Mouse (Mus musculus): ENCODE measurements around the gene 6030452D12Rik.

- TF ChIP-seq CTCF (IDR thresholded peaks at IDR 0.05; ENCODE audit: borderline replicate concordance, control insufficient read depth, extremely low read depth, insufficient read depth, low read length, poor library complexity) (no peak), POLR2A (IDR thresholded peaks at IDR 0.05; ENCODE audit: control insufficient read depth, extremely low read depth, insufficient read depth, low read length, poor library complexity) (no peak)
These were observed 5.8 kb downstream of the 6030452D12Rik start for GRCm38 (mm10) chr8:106506106-106506505.

All from thymus, adult 2 months (tissue).